Mouse (Mus musculus): ENCODE measurements around the gene Sec22c. TPM values are rescaled to one million over a fixed set of nuclear protein-coding genes. Genes with fewer than 3 reads are reported as not detected.

Sec22c gene
- 10 to 100 TPM; 31.7 to 42.8 TPM for total RNA-seq (2023)

GRCm38 (mm10) chr9:121704646-121705625, at the start of gene Sec22c:
TSS of gene Sec22c (minus strand) at chr9:121705490.

GRCm38 (mm10) chr9:121718792-121719318, 13.6 kb upstream of the Sec22c start, which contains the start of gene Nktr:
TSS of gene Nktr (plus strand) at chr9:121719169.

GRCm38 (mm10) chr9:121709898-121710583, 4.8 kb upstream of the Sec22c start, which contains the start of gene Ss18l2:
TSS of gene Ss18l2 (plus strand) at chr9:121710329.

DNA sequence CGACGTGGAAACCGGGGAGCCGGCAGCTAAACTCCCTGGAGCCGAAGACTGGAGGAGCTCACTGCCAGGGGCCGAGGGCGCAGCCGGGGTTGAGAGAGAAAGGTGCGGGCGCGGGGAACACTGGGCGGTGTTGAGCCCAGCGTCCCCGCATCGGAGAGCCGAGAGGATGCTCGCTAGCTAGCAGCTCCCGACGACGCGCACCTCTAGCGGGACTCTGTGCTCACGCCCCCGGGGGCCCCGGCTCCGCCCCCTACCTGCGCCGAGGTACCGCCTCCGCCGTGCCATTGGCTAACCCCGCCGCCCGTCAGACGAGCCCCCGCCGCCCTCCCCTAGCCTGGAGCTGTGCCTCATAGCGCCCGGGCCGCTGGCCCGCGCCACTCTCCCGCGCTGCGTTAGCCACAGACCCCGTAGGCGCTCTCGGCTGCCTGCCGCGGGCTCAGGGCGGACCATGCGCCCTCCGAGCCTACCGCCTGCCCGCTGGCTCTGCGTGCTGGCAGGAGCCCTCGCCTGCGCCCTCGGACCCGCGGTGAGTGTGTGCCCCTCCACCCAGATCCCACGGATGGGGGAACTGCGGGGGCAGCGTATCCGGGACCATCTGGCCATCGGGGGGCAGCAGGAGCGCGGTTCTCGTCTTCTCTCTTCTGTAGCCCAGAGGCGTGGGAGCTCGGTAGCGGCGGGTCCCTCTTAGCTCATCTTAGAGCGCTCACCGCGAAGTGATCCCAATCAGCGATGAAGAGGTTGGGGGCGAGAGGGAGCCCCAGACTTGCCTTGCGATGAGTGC, 62.7 kb downstream of the Sec22c start, which contains the start of gene Vipr1:
Gene Vipr1 (plus strand): TSS at position 316 of the 781 bp plus-strand sequence.

DNA sequence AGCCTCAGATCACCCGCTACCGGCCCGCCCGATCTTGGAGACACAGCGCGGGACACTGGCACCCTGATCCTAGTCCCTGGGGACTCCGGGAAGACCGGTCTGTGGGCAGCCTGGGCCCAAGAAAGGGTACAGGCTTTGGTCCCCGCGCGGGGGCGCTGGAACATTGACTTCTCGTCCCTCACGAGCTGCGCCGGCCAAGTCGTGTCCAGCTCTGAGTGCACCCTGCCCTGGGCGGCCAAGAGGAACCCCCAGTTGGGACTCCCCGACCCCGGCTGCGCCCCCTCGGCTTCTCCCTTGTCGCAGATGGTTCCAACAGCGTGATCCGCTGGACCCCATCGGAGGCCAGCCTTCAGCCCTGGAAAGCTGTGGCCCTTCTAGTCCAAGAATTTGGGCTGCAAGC, 63.3 kb downstream of the Sec22c start, which contains the start of gene Lyzl4:
Gene Lyzl4 (minus strand): TSS at position 96 of the 400 bp plus-strand sequence.

Other genes starting within 250 kb of the Sec22c start
- gene Cck, start 209.8 kb downstream of the Sec22c start, total RNA-seq (2023): not detected
- gene Lyzl4, start 63.4 kb downstream of the Sec22c start, total RNA-seq (2023): not detected
- gene Vipr1, start 62.8 kb downstream of the Sec22c start, total RNA-seq (2023): 100 to 1,000 TPM; 103 to 106 TPM
- gene Ss18l2, start 4.8 kb upstream of the Sec22c start, total RNA-seq (2023): 10 to 100 TPM; 13.8 to 17.4 TPM
- gene Nktr, start 13.7 kb upstream of the Sec22c start, total RNA-seq (2023): 100 to 1,000 TPM; 247 to 264 TPM
- 1 to 10 TPM; 1.8 to 2.2 TPM for gene Zfp651, start 53.8 kb upstream of the Sec22c start, total RNA-seq (2023)
- gene Klhl40, start 72.1 kb upstream of the Sec22c start, total RNA-seq (2023): not detected
- not detected for gene Hhatl, start 87.0 kb upstream of the Sec22c start, total RNA-seq (2023)
- gene Ccdc13, start 134.0 kb upstream of the Sec22c start, total RNA-seq (2023): not detected
- 10 to 100 TPM; 34.2 to 37.4 TPM for gene Higd1a, start 152.9 kb upstream of the Sec22c start, total RNA-seq (2023)
- gene Ackr2, start 192.9 kb upstream of the Sec22c start, total RNA-seq (2023): not detected
- not detected for gene Cyp8b1, start 210.8 kb upstream of the Sec22c start, total RNA-seq (2023)
- not detected for gene Fam198a, start 245.5 kb upstream of the Sec22c start, total RNA-seq (2023)